Mouse (Mus musculus): ENCODE data around the gene Krtap28-10. TPM values are rescaled to one million over a fixed set of nuclear protein-coding genes. Genes with fewer than 3 reads are reported as not detected.
"Not testable (repeated sequence)": the region's sequence is repeated elsewhere in the genome, so short reads cannot be mapped to it uniquely, and the experiment has no call there.

The Krtap28-10 gene
- polyA plus RNA-seq, 1 experiment from 2014 or later = not detected

DNA sequence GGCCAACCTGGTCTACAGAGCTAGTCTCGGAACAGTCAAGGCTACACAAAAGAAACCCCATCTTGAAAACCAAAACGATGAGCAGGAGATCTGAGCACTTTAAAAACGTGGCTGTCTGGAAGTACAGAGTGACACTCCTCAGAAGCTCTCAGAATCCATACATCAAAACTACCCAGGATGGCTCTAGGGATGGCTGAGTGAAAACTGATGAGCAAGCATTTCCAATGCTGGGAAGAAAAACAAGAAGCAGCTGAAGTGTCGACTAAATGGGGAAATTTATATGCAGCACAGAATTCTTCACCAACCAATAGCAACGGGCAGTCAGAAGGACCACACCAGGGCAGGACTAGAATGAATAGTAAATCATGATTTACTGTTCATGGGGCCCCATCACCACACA is 7.8 kb downstream of the Krtap28-10 start:
- H3K9ac ChIP-seq (ENCODE audit: low read length) = no peak overlapping the region
- no peak for DNase-seq (ENCODE audit: low spot score)
- no peaks in the 10 kb centered on the region for H3K4me1 ChIP-seq (replicated peaks; ENCODE audit: control insufficient read depth, insufficient read depth, low read length)
- whole genome bisulfite sequencing = 64% methylated on average over 5 of the region's 5 CpGs
- no peak overlapping the region for H3K27ac ChIP-seq (ENCODE audit: low read depth)
- H3K27me3 ChIP-seq (replicated peaks; ENCODE audit: control insufficient read depth, insufficient read depth, low read length) = no peaks in the 10 kb centered on the region
- no peaks in the 10 kb centered on the region for H3K36me3 ChIP-seq (ENCODE audit: control insufficient read depth, insufficient read depth, low read length)
- no peak overlapping the region for H3K4me3 ChIP-seq (ENCODE audit: low read depth, low read length)
- ATAC-seq (replicated peaks; ENCODE audit: low FRiP score, low TSS enrichment, low read depth) = no peak
- H3K9me3 ChIP-seq (ENCODE audit: control insufficient read depth, low read length) = no peaks in the 10 kb centered on the region
- H3K4me2 ChIP-seq (ENCODE audit: low read length) = no peak overlapping the region

DNA sequence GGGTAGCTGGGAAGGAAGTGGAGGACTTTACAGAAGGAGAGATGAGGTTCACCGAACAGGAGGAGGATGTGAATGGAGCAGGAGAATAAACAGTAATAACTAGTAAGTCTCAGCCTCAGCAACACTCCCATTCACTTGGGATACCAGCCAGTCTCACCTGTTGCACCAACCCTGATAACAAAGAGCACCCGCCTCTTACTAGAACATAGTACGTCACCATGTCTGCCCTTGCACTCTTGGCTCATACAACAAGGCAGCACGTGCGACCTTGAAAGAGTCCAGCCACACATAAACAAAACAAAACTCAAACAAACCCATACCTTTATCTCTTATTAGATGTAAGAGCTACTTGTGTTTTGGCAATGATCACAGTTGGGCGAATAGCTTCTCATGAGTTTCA is 9.8 kb downstream of the Krtap28-10 start:
- Histone ChIP-seq H3K27ac (ENCODE audit: low read depth) (no peak overlapping the region), H3K4me3 (ENCODE audit: low read depth, low read length) (no peak overlapping the region), H3K9me3 (ENCODE audit: control insufficient read depth, low read length) (no peaks in the 10 kb centered on the region), H3K27me3 (replicated peaks; ENCODE audit: control insufficient read depth, insufficient read depth, low read length) (no peaks in the 10 kb centered on the region), H3K36me3 (ENCODE audit: control insufficient read depth, insufficient read depth, low read length) (no peaks in the 10 kb centered on the region), H3K4me1 (replicated peaks; ENCODE audit: control insufficient read depth, insufficient read depth, low read length) (no peaks in the 10 kb centered on the region), H3K4me2 (ENCODE audit: low read length) (no peak overlapping the region), H3K9ac (ENCODE audit: low read length) (no peak overlapping the region)
- ATAC-seq (replicated peaks; ENCODE audit: low FRiP score, low TSS enrichment, low read depth) = no peak
- no peak for DNase-seq (ENCODE audit: low spot score)
- 76% methylated on average over 6 of the region's 6 CpGs for WGBS

DNA sequence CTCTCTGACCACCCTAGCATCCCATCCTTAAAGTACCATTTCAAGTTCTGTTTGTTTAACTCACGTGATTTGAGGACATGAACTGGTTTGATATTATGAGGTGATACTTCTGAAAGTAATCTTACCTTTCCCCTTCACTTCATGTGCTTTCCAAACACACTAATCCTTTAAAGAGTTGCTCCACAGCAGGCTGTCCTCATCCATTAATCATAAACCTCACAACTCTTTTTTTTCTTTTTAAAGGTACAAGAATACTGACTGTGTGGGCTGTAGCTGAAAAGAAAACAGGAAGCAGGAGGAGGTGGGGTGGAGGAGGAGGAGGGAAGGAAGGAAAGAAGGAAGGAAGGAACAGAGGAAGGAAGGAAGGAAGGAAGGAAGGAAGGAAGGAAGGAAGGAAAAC is 10.3 kb downstream of the Krtap28-10 start:
- ATAC-seq (replicated peaks; ENCODE audit: low FRiP score, low TSS enrichment, low read depth) = no peak
- WGBS = 33% methylated on average over 1 of the region's 1 CpGs
- Histone ChIP-seq H3K27ac (ENCODE audit: low read depth) (no peak overlapping the region), H3K4me2 (ENCODE audit: low read length) (no peak overlapping the region), H3K4me1 (replicated peaks; ENCODE audit: control insufficient read depth, insufficient read depth, low read length) (no peaks in the 10 kb centered on the region), H3K36me3 (ENCODE audit: control insufficient read depth, insufficient read depth, low read length) (no peaks in the 10 kb centered on the region), H3K9me3 (ENCODE audit: control insufficient read depth, low read length) (no peaks in the 10 kb centered on the region), H3K27me3 (replicated peaks; ENCODE audit: control insufficient read depth, insufficient read depth, low read length) (no peaks in the 10 kb centered on the region), H3K9ac (ENCODE audit: low read length) (no peak overlapping the region), H3K4me3 (ENCODE audit: low read depth, low read length) (no peak overlapping the region)
- DNase-seq (ENCODE audit: low spot score) = no peak

DNA sequence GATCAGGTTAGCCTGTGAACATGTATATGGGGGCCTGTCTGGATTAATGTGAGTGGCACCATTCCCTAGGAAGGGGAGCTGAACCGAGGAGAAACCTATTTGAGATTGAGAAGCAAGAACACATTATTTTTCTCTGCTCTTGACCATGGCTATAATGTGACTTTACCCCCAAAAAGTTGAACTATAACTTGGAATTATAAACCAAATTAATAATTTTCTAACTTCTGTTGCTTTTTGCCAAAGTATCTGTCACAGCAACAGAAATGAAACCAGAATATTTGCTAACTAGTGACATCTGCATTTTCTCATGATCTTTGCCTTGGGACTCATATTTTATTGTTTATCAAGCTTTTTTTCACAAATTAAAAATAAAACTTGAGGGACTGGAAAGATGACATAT is 25.7 kb downstream of the Krtap28-10 start:
- DNase-seq (ENCODE audit: low spot score) (no peak), ATAC-seq (replicated peaks; ENCODE audit: low FRiP score, low TSS enrichment, low read depth) (no peak)
- H3K9ac ChIP-seq (ENCODE audit: low read length) = no peak overlapping the region
- H3K4me3 ChIP-seq (ENCODE audit: low read depth, low read length) = no peak overlapping the region
- H3K36me3 ChIP-seq (ENCODE audit: control insufficient read depth, insufficient read depth, low read length) = no peaks in the 10 kb centered on the region
- H3K4me1 ChIP-seq (replicated peaks; ENCODE audit: control insufficient read depth, insufficient read depth, low read length) = no peaks in the 10 kb centered on the region
- H3K4me2 ChIP-seq (ENCODE audit: low read length) = no peak overlapping the region
- H3K9me3 ChIP-seq (ENCODE audit: control insufficient read depth, low read length) = no peaks in the 10 kb centered on the region
- H3K27me3 ChIP-seq (replicated peaks; ENCODE audit: control insufficient read depth, insufficient read depth, low read length) = no peaks in the 10 kb centered on the region
- 59% methylated on average over 1 of the region's 1 CpGs for WGBS
- H3K27ac ChIP-seq (ENCODE audit: low read depth) = no peak overlapping the region

DNA sequence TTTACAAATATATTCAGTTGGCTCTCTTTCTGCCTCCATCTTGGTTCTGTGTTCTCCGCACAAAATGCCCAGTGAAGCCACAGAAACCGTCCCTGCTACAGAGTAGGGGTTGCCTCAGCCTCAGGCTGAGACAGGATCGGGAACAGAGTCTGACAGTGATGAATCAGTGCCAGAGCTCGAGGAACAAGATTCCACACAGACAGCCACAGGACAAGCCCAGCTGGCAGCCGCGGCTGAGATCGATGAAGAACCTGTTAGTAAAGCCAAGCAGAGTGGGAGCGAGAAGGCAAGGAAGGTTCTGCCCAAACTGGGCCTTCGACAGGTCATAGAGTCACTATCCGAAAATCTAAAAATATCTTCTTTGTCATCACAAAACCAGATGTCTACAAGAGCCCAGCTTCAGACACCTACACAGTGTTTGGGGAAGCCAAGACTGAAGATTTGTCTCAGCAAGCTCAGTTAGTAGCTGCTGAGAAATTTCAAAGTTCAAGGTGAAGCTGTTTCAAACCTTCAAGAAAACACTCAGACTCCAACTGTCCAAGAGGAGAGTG is 26.9 kb downstream of the Krtap28-10 start:
- no peak overlapping the region for H3K4me3 ChIP-seq (ENCODE audit: low read depth, low read length)
- no peaks in the 10 kb centered on the region for H3K36me3 ChIP-seq (ENCODE audit: control insufficient read depth, insufficient read depth, low read length)
- H3K27me3 ChIP-seq (replicated peaks; ENCODE audit: control insufficient read depth, insufficient read depth, low read length) = no peaks in the 10 kb centered on the region
- H3K4me2 ChIP-seq (ENCODE audit: low read length) = no peak overlapping the region
- no peak overlapping the region for H3K27ac ChIP-seq (ENCODE audit: low read depth)
- no peak for ATAC-seq (replicated peaks; ENCODE audit: low FRiP score, low TSS enrichment, low read depth)
- no peak overlapping the region for H3K9ac ChIP-seq (ENCODE audit: low read length)
- DNase-seq (ENCODE audit: low spot score) = no peak
- WGBS = 74% methylated on average over 10 of the region's 10 CpGs
- H3K4me1 ChIP-seq (replicated peaks; ENCODE audit: control insufficient read depth, insufficient read depth, low read length) = no peaks in the 10 kb centered on the region
- no peaks in the 10 kb centered on the region for H3K9me3 ChIP-seq (ENCODE audit: control insufficient read depth, low read length)

DNA sequence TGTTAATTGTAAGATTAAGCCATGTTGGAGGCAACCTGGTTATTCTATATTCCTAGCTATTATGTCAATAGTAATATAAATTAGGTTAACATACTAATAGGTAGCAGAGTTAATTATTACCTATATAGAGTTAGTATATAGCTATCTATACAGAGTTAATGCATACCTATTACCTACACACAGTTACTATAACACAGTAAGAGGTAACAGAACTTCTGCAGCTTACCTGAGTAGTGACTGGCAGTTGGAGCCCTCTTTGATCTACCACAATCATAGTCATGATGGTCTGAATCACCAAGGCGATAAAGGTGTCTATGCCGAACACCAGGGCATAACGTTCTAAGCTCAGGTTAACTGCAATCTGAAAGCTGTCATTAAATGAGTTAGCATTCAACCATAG is 27.8 kb downstream of the Krtap28-10 start:
- 86% methylated on average over 3 of the region's 3 CpGs for WGBS
- no peaks in the 10 kb centered on the region for H3K36me3 ChIP-seq (ENCODE audit: control insufficient read depth, insufficient read depth, low read length)
- H3K4me1 ChIP-seq (replicated peaks; ENCODE audit: control insufficient read depth, insufficient read depth, low read length) = no peaks in the 10 kb centered on the region
- no peak overlapping the region for H3K27ac ChIP-seq (ENCODE audit: low read depth)
- H3K4me2 ChIP-seq (ENCODE audit: low read length) = no peak overlapping the region
- H3K27me3 ChIP-seq (replicated peaks; ENCODE audit: control insufficient read depth, insufficient read depth, low read length) = no peaks in the 10 kb centered on the region
- H3K9me3 ChIP-seq (ENCODE audit: control insufficient read depth, low read length) = no peaks in the 10 kb centered on the region
- H3K4me3 ChIP-seq (ENCODE audit: low read depth, low read length) = no peak overlapping the region
- ATAC-seq (replicated peaks; ENCODE audit: low FRiP score, low TSS enrichment, low read depth) (no peak), DNase-seq (ENCODE audit: low spot score) (no peak)
- H3K9ac ChIP-seq (ENCODE audit: low read length) = no peak overlapping the region

DNA sequence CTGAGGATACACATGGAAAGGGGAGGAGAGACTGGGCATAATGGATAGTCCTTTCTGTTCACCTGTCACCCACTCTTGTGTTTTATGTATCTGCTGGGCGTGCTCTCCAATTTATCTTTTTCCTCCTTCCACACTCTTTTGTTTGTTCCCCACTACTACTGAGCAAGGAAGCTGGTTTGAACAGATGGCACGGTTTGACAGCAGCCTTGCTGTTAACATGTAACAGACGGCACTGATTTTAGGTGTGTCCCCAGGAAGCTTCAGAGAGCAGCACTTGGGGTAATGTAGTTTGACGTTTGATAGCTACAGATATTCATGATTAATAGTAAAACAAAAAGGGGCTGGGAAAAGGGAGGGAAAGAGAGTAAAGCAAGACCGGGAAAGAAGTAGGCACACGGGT is 34.8 kb downstream of the Krtap28-10 start:
- DNase-seq (ENCODE audit: low spot score) = no peak
- H3K9me3 ChIP-seq (ENCODE audit: control insufficient read depth, low read length) = no peaks in the 10 kb centered on the region
- H3K4me2 ChIP-seq (ENCODE audit: low read length) = no peak overlapping the region
- 55% methylated on average over 6 of the region's 6 CpGs for WGBS
- no peak overlapping the region for H3K27ac ChIP-seq (ENCODE audit: low read depth)
- H3K4me3 ChIP-seq (ENCODE audit: low read depth, low read length) = no peak overlapping the region
- no peak for ATAC-seq (replicated peaks; ENCODE audit: low FRiP score, low TSS enrichment, low read depth)
- no peak overlapping the region for H3K9ac ChIP-seq (ENCODE audit: low read length)
- H3K36me3 ChIP-seq (ENCODE audit: control insufficient read depth, insufficient read depth, low read length) = no peaks in the 10 kb centered on the region
- no peaks in the 10 kb centered on the region for H3K27me3 ChIP-seq (replicated peaks; ENCODE audit: control insufficient read depth, insufficient read depth, low read length)
- H3K4me1 ChIP-seq (replicated peaks; ENCODE audit: control insufficient read depth, insufficient read depth, low read length) = no peaks in the 10 kb centered on the region

DNA sequence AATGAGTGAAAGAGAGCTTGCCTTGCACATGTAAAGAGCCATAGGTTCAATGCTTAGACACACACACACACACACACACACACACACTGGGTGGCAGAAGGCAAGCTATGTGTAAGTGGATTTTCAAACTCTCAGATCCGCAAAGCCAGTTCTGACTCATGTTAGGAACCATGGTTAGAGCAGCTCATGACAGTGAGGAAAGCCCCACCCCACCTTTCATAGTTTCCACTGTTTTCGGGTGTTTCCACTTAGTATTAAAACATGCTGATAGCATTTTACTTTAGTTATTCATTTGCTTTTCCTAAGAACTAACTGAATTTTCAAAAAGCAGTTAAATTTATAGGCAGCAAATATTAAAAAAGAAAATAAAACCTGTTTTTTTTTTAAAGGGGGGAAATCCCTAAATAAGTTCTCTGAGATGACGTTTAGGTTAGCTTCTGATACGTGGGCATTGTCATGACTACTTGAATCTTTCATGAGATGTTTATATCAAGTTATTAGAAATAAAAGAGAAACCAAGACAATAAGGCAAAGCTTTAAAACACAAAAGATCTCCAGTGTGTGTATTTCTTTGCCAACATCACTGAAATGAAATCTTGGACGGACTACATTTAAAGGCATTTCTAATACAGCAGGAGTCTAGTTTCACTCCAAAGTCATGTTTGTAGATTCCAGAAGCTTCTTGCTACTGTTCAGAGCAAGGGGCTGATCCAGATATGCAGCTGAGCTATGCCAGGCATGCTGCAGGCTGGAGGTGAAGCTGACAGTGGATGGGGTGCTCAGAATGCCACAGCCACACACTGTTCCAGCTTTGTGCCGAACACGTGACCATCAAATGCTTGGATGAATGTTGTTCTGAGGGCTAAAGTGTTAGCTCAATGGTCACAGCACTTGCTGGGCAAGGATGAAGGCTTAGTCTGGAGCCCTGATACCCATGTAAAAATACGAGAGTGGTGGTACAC is 35.8 kb downstream of the Krtap28-10 start:
- ATAC-seq (replicated peaks; ENCODE audit: low FRiP score, low TSS enrichment, low read depth) (no peak), DNase-seq (ENCODE audit: low spot score) (no peak)
- Histone ChIP-seq H3K4me2 (ENCODE audit: low read length) (no peak overlapping the region), H3K9me3 (ENCODE audit: control insufficient read depth, low read length) (no peaks in the 10 kb centered on the region), H3K4me3 (ENCODE audit: low read depth, low read length) (no peak overlapping the region), H3K27ac (ENCODE audit: low read depth) (no peak overlapping the region), H3K9ac (ENCODE audit: low read length) (no peak overlapping the region), H3K27me3 (replicated peaks; ENCODE audit: control insufficient read depth, insufficient read depth, low read length) (no peaks in the 10 kb centered on the region), H3K4me1 (replicated peaks; ENCODE audit: control insufficient read depth, insufficient read depth, low read length) (no peaks in the 10 kb centered on the region), H3K36me3 (ENCODE audit: control insufficient read depth, insufficient read depth, low read length) (no peaks in the 10 kb centered on the region)
- 76% methylated on average over 8 of the region's 8 CpGs for WGBS

DNA sequence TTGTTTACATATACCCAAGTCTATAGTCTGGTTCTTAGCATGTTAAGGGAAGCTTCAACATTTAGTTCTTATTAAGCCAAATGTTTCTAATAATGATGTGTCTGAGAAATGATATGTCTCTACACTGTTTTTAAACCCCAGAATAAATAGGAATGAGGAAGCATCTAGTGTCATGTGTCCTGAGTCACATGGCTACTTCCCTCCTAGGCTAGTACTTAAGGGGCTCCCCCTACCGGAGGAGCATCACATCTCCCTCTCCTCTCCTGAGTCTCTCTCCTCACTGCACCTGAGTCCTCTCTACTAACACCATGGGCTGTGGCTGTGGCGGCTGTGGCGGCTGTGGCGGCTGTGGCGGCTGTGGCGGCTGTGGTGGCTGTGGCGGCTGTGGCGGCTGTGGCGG is 42.0 kb downstream of the Krtap28-10 start, which contains the start of gene Gm47959:
TSS of gene Gm47959 (plus strand) at position 243 of the 400 bp plus-strand sequence.
- ATAC-seq (replicated peaks; ENCODE audit: low FRiP score, low TSS enrichment, low read depth); H3K27me3 ChIP-seq (replicated peaks; ENCODE audit: control insufficient read depth, insufficient read depth, low read length); H3K4me1 ChIP-seq (replicated peaks; ENCODE audit: control insufficient read depth, insufficient read depth, low read length); H3K4me2 ChIP-seq (ENCODE audit: low read length); H3K27ac ChIP-seq (ENCODE audit: low read depth); H3K36me3 ChIP-seq (ENCODE audit: control insufficient read depth, insufficient read depth, low read length); H3K9ac ChIP-seq (ENCODE audit: low read length); DNase-seq (ENCODE audit: low spot score); H3K9me3 ChIP-seq (ENCODE audit: control insufficient read depth, low read length); H3K4me3 ChIP-seq (ENCODE audit: low read depth, low read length): not testable (repeated sequence)
- 89% methylated on average over 5 of the region's 9 CpGs for WGBS

All from intestine, embryonic 14.5 days (tissue).